Mouse (Mus musculus) spleen, postnatal 4 days (tissue): ENCODE results near the gene Hoxc11.

Experiments
- DNase-seq, 2 experiments: peaks; one replicate each; pipeline ENCODE4 v3.0.0; 2022; ENCODE audit warnings: low spot score in 2 of 2

The Hoxc11 gene

GRCm38 (mm10) chr15:103005797-103006196, 51.6 kb downstream of the Hoxc11 start:
- no peak for DNase-seq

GRCm38 (mm10) chr15:103006326-103006725, 52.1 kb downstream of the Hoxc11 start:
- DNase-seq = no peak
